Mouse (Mus musculus) bone marrow, adult 2 months (tissue): ENCODE data around the gene Gm12216. TPM values are rescaled to one million over a fixed set of nuclear protein-coding genes. Genes with fewer than 3 reads are reported as not detected.
A peak's percentile ranks its signal among the peaks of the same experiment; 100 is the strongest.

ENCODE experiments used
- H3K27ac ChIP-seq: fragments of 200-500 bp; 2 replicates; pipeline ENCODE4 v1.5.1; 2012; ENCODE audit warnings: low read depth, mild to moderate bottlenecking, control low read depth, inconsistent platforms, low read length; ENCODE audit not compliant: control insufficient read depth, poor library complexity, insufficient read depth
- H3K4me1 ChIP-seq: fragments of 200-500 bp; 2 replicates; pipeline ENCODE4 v1.6.1; 2011; ENCODE audit warnings: low read length; ENCODE audit not compliant: control insufficient read depth, insufficient read depth
- H3K4me3 ChIP-seq: fragments of 200-500 bp; replicated peaks from 2 replicates; pipeline ENCODE3; 2011; ENCODE audit warnings: mild to moderate bottlenecking, low read depth, low read length, control low read depth; ENCODE audit not compliant: control insufficient read depth
- CTCF ChIP-seq: fragments of 200-500 bp; IDR thresholded peaks from 2 replicates; pipeline ENCODE4 v1.5.1; 2011; ENCODE audit warnings: low read length, control low read depth; ENCODE audit not compliant: control insufficient read depth, insufficient read depth
- POLR2A ChIP-seq: fragments of 200-500 bp; IDR thresholded peaks from 2 replicates; pipeline ENCODE4 v1.6.1; 2011; ENCODE audit warnings: low read depth, mild to moderate bottlenecking, control low read depth, low read length, borderline replicate concordance; ENCODE audit not compliant: control insufficient read depth
- WGBS: fragments of 180-500 bp; shearing (Covaris S2); methylation state at CpG from one replicate; pipeline ENCODE4 v1.1.7; 2018; 5-methylcytosine and 5-hydroxymethylcytosine counted together
- polyA plus RNA-seq: library from polyadenylated mRNA; stranded (reverse); fragments of >200 nt; gene quantifications from 2 replicates; pipeline ENCODE4 v1.2.4, GENCODE M21; 2011; ENCODE audit warnings: low replicate concordance; ENCODE audit not compliant: missing spikeins, insufficient read depth, insufficient read length

Gm12216 gene
- polyA plus RNA-seq, 1 experiment = 7.8 TPM

DNA sequence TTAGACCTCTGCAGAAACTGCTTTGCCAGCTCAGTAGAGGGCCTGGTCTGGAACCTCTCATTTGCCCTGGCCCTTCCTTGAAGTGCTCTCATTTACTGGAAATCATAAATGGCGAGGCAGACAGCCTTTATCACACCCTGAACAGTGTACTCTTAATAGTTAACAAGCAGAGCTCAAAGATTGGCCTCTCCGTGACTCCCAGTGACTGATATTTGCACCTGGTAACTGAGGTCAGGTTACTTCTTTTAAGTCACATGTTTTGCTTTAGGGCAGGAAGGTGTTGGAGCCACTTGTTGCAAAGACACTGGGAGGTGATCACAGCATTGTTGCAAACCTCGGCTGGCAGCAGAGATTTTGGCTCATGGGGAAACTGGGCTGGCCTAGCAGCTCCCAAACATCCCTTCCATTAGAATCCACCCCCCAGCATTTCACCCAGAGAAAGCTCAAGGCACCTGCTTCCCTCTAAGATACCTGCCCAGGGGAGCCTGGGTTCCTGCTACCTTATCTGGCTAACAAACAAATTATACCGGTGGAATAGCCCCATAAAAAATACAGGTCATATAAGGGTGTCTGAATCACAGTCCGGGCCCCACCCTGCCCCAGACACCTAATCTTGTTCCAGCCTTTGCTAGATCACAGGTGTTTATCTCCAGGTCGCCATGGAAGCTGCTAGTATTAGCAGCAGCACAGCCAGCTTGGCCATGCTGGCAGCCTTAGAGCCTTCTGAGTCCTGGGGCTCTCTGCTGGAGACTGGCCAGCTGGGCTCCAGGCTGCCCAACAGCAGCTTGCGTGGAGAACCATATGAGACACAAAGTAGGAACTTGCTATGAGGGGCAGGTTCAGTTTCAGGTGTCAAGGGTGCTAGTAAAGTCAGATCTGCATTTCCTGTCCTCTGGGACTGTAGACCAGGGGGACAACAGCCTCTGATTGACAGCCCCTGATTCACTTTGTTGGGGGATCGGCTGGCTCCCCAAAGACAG, 19.1 kb downstream of the Gm12216 start:
- no peak overlapping the region for H3K27ac ChIP-seq
- no peak overlapping the region for H3K4me3 ChIP-seq
- TF ChIP-seq POLR2A = no peak
- TF ChIP-seq CTCF = no peak
- 57% methylated on average over 8 of the region's 8 CpGs for WGBS
- peaks cover 1% of the 10 kb centered on the region; the same call in 1 of the 2 replicates for H3K4me1 ChIP-seq

DNA sequence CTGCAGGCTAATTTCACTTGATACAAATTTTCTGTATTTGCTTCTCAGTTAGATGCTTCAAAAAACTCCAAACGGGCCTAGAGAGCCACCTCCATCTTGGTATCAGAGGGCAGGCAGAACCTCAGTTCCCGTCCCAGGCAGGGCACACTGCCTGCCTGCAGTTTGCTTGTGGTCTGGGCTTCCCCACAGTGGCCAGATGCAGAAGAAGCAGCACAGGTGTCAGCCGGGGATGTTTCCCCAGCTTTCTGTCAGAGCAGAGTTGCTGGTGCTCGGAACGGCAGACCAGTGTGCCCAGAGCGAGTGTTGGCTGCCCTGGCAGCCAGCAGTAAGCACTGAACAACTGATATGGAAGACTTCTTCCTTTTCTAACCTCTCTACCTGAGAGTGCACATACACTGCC, 19.9 kb downstream of the Gm12216 start:
- 22% methylated on average over 6 of the region's 6 CpGs for WGBS
- no peak for TF ChIP-seq POLR2A
- peak; percentile 55; the same call in 1 of the 2 replicates for TF ChIP-seq CTCF
- peaks cover 1% of the 10 kb centered on the region; the same call in 1 of the 2 replicates for H3K4me1 ChIP-seq
- peak overlapping the region; percentile 54 for H3K27ac ChIP-seq
- no peak overlapping the region for H3K4me3 ChIP-seq

DNA sequence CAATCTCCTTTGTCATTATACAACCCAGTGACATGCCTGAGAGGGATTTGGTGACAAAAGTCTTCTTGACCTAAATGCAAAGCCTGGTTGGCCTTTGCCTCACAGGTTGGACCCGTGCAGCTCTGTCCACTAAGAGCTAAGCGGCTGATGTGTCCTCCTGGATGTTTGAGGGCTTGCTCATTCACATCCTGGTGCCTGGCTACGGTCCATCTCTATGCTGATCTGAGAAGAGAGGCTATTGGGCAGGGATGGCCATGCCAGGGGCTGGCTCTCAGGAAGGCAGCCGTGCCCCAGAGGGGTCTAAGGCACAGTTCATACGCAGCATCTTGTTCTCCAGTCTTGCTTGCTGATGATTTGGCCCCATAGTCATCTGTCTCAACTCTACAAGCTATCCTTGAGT, 21.3 kb downstream of the Gm12216 start:
- 87% methylated on average over 5 of the region's 5 CpGs for WGBS
- H3K27ac ChIP-seq = no peak overlapping the region
- H3K4me1 ChIP-seq = peaks cover 1% of the 10 kb centered on the region; the same call in 1 of the 2 replicates
- no peak for TF ChIP-seq POLR2A
- no peak for TF ChIP-seq CTCF
- H3K4me3 ChIP-seq = no peak overlapping the region

DNA sequence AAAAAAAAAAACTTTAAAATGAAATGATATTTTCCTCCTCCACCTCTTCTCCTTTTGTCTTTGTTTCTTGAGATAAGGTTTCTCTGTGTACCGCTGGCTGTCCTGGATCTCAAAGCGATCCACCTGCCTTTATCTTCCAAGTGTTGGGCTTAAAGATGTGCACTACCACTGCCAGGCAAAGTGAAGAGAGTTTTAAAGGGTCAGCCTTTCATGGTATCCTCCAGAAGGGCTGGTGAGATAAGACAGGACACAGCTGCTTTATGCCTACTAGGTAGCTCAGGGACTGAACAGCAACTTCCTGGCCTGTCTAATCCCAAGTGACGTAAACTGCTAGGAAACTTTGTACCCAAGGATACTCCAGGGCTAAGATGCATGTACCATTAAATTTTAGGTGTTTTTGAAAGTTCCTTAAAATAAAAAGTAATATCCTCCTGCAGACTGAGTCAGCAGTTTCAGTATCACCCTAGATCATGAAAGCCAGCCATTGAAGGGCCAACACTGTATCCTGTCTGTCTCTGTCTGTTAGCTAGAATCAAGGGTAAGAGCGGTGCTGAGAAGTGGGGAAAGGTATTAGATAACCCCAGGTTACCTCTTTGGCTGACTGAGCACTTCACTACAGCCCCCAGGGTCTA, 23.6 kb downstream of the Gm12216 start:
- no peaks in the 10 kb centered on the region; the same call in 1 of the 2 replicates for H3K4me1 ChIP-seq
- H3K27ac ChIP-seq = no peak overlapping the region
- H3K4me3 ChIP-seq = no peak overlapping the region
- no peak for TF ChIP-seq POLR2A
- TF ChIP-seq CTCF = no peak
- WGBS = 46% methylated on average over 4 of the region's 4 CpGs

GRCm38 (mm10) chr11:53825409-53825808, 33.6 kb downstream of the Gm12216 start:
- H3K4me1 ChIP-seq = peaks cover 1% of the 10 kb centered on the region; the same call in 1 of the 2 replicates
- 53% methylated on average over 4 of the region's 4 CpGs for WGBS
- no peak for TF ChIP-seq POLR2A
- TF ChIP-seq CTCF = no peak
- no peak overlapping the region for H3K27ac ChIP-seq
- H3K4me3 ChIP-seq = no peak overlapping the region

DNA sequence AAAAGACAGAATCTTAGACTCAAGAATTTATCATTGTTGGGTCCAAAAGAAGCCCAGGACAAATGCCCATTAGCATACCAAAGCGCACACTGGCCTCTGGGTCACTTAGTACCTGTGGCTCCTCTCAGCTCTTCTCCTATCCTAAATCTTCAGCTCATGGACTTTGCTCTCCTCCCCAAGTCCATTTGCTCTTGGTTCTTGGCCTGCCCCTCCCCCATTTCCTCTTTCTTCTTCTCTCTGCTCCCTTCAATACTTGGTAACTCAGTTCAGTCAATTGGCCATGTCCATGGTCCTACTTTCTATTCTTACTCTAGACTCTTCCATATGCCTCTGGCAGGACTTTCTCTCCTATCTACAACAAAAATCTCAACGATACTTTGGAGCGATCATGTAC, 37.1 kb downstream of the Gm12216 start:
- Histone ChIP-seq H3K4me1 (peaks cover 1% of the 10 kb centered on the region; the same call in 1 of the 2 replicates), H3K4me3 (no peak overlapping the region), H3K27ac (no peak overlapping the region)
- TF ChIP-seq CTCF (no peak), POLR2A (no peak)
- 85% methylated on average over 3 of the region's 3 CpGs for WGBS

GRCm38 (mm10) chr11:53821230-53821944, 37.7 kb downstream of the Gm12216 start:
- peaks cover 1% of the 10 kb centered on the region; the same call in 1 of the 2 replicates for H3K4me1 ChIP-seq
- 84% methylated on average over 11 of the region's 11 CpGs for WGBS
- no peak overlapping the region for H3K4me3 ChIP-seq
- H3K27ac ChIP-seq = no peak overlapping the region
- TF ChIP-seq CTCF (no peak), POLR2A (no peak)

GRCm38 (mm10) chr11:53820516-53821170, 38.4 kb downstream of the Gm12216 start:
- H3K27ac ChIP-seq = no peak overlapping the region
- 42% methylated on average over 13 of the region's 13 CpGs for WGBS
- H3K4me1 ChIP-seq = peaks cover 1% of the 10 kb centered on the region; the same call in 1 of the 2 replicates

More at GRCm38 (mm10) chr11:53820516-53821170, 38.4 kb downstream of the Gm12216 start:
- TF ChIP-seq CTCF (no peak), POLR2A (no peak)
- no peak overlapping the region for H3K4me3 ChIP-seq
